Mouse (Mus musculus) CD4-positive helper T cell, adult 2 months (primary cell): ENCODE measurements around the gene Apod.
"Not testable (repeated sequence)": the region's sequence is repeated elsewhere in the genome, so short reads cannot be mapped to it uniquely, and the experiment has no call there.

Experiments
- DNase-seq: peaks from one replicate; pipeline ENCODE4 v3.0.0-alpha.2; 2012; ENCODE audit warnings: low read depth, missing footprints, low spot score

Gene Apod

DNA sequence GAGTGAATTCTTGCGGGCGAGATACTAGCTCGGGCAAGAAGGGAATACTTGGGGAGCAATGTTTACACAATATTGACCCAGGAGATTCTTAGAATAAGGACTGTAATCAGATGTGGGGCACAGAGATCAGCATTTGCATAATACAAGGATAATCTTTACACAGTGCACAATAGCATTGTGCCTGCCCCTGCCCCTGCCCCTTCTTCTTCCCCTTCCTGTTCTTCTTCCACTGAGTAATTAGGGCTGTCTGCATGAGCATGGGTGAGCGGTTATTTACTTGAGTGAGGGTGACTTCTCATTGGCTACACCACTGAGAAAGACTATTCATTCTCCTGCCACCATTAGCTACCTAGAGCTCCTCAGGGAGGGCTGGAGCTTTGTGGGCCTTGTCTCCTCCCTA, 6.9 kb upstream of the Apod start:
- DNase-seq = no peak

- no peak for DNase-seq
These were observed 6.3 kb upstream of the Apod start for GRCm38 (mm10) chr16:31320954-31321353.

GRCm38 (mm10) chr16:31319723-31320122, 5.1 kb upstream of the Apod start:
- DNase-seq = not testable (repeated sequence)

- DNase-seq = no peak
These were observed 4.7 kb upstream of the Apod start for GRCm38 (mm10) chr16:31319316-31319715.

GRCm38 (mm10) chr16:31318418-31318817, 3.8 kb upstream of the Apod start:
- DNase-seq = no peak

DNA sequence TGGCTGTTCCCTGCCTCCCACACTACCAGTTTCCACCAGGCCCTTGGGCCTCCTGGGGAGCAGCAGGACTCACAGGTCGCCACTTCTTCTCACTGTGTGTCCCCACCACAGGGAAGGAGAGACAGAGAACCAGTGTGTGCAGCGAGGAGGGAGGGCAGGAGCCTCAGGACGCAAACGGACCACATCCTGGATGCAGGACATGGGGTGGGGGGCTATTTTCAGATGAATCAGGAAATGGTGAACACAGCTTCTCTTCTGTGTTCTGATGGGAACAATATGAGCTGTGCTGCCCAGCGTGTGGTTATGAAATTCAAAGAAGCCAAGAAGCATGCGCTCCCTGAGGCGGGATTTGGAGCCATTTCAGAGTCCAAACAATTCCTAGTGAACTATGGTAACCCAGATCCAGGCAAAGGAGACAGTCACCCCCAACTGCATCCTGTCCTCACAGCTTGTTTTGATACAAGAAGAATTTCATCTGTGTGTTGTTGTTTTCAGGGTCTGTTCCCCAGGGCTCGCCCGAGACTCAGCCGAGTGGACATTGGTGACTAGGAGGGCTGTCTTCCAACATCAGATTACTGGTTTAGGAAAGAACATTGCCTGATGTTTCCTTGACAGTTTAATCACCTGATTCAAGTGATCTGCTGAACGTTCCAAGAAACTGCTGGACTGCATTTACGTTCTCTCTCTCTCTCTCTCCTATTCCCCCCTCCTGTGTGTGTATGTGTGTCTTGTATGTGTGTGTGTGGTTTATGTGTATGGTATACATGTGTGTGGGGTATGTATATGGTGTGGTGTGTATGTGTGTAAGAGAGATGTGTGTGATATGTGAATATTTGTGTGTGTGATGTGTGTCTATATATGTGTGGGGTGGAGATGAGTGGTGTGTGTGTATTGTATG, 1.9 kb upstream of the Apod start:
- DNase-seq = not testable (repeated sequence)

DNA sequence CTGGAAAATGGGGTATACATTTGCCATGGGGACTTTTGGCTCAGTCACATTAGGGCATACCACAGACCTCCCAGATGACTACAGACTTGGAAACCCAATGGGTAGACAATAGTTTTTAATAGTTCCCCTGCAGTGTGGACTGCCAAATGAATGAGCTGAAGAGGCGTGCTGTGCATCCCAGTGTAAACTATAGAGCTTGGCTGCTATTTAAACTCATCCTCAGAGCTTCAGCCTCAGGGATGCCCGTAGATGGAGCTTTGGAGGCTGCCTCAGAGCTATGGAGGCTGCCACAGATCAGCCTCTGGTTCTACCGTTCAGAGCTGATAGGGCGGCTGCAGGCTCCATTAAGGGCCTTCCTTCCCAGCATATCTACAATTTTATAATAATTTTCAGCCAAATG, 686 bp upstream of the Apod start:
- DNase-seq = no peak

DNA sequence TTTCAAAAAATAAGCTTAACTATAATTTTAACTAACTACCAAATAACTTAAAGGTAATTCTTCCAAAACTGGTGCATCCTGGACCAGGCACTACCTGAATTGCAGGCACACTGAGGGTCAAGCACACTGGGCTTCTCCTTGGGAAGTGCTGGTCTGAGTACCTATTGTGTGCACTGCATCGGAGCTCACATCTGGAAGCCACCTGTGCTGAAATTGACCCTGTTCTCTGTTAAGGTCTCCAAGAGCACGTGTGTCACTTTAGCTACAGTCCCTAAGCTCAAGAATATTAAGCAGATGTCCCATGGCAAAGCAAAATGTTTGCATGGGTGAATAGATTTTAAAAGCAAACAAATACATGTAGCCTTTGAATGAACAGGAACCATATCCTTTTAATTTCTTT, 997 bp downstream of the Apod start:
- no peak for DNase-seq

DNA sequence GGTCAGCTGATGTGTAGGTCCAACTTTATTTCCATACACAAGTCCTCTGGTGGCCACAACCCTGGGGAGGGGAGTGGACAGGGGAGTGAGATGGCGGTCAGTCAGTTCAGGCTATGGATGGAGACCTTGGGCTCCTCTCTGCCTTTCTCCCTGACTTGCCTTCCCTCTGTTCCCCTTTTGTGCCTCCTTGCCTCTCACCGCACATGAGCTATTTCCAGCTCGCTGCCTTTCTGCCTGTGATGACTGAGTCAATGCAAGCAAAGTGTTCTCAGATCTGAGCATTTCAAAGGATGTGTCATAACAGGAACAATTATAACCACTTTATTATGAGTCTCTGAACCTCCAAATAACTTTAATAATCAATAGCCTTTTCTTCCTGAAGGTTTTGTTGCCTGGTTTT, 2.3 kb downstream of the Apod start:
- no peak for DNase-seq

- DNase-seq = no peak
These were observed 9.2 kb downstream of the Apod start for GRCm38 (mm10) chr16:31305199-31305919.

- DNase-seq = no peak
These were observed 11.3 kb downstream of the Apod start for GRCm38 (mm10) chr16:31303276-31303675.

- no peak for DNase-seq
These were observed 13.6 kb downstream of the Apod start for GRCm38 (mm10) chr16:31300883-31301532.

GRCm38 (mm10) chr16:31300467-31300866, 14.1 kb downstream of the Apod start:
- DNase-seq = no peak

DNA sequence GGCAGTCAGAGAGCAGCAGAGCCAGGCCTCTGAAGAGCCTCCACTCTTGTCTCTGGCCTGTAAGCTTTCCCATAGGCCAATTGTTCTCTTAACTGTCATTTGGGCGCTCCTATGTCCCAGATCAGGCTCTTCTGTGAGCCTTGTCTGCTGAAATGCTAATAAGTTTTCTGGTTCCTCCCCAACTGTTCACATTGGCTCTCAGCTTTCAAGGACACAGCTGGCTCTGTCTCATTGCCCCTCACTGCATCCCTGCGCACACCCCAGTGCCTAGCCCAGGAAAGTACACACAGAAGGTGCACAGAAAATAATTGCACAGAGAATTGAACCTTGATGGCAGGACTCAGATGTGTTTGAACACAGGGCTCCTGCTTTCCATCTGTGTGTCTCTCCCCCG, 14.7 kb downstream of the Apod start:
- no peak for DNase-seq

DNA sequence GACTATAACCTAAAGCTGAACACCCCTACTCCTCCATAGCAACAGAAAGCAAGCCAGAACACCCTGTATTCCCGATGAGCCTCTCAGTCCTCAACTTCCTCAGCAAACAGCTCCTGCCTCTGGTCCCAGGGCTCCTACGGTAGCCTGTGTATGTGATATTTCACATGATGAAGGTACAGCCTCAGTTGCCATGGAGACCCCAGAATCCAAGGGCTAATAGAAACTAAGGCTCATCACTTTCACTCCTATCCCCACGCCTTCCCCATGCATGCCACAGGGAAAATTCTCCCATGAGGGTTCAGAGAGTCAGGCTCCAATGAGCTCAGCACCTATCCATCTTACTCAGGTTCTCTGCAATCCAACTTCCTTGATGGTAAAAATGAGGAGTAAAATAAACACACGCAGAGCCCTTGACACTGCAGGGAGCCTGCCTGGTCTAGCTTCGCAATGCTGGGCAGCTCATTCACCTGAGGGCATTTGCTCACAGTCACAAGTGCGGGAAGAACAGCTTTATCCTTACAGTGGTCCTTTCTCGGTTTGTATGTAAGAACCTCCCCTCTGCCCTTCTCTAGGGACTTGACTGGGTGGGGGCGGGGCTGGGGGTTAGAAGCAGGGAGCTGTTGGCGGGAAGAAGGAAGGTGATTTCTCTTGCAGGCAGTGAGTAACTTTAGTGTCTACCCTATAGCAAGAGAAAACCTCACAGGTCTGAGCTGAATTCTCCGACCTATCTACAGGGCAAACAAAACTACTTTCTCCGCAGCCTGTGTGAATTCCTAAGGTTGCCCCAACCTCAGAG, 15.2 kb downstream of the Apod start:
- no peak for DNase-seq

GRCm38 (mm10) chr16:31297113-31297512, 17.5 kb downstream of the Apod start:
- peak; percentile 68 for DNase-seq

GRCm38 (mm10) chr16:31293761-31294160, 20.8 kb downstream of the Apod start:
- no peak for DNase-seq

- DNase-seq = no peak
These were observed 23.8 kb downstream of the Apod start for GRCm38 (mm10) chr16:31290751-31291365.

DNA sequence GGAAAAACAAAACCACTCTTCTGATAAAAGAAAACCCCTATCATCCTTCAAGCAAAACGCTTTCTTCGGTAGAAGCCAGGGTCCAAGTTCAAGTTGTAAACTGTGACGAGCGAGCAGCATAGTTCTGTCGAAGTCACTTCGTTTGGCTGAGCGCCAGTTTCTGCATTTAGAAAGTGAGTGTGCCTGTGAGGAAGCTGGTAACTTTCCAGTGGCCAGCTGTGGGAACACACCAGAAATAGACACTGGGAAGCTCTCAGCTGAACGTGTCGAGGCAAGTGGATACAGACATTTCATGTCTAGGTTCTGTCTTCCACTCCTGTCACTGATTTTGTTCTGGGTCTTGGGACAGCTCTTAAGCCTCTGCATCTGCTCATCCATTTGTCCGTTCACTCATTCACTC, 24.3 kb downstream of the Apod start:
- DNase-seq = no peak

- DNase-seq = no peak
These were observed 26.9 kb downstream of the Apod start for GRCm38 (mm10) chr16:31287712-31288111.
